Mouse (Mus musculus): ENCODE results near the gene Polg.
A peak's percentile ranks its signal among the peaks of the same experiment; 100 is the strongest.

Polg gene

DNA sequence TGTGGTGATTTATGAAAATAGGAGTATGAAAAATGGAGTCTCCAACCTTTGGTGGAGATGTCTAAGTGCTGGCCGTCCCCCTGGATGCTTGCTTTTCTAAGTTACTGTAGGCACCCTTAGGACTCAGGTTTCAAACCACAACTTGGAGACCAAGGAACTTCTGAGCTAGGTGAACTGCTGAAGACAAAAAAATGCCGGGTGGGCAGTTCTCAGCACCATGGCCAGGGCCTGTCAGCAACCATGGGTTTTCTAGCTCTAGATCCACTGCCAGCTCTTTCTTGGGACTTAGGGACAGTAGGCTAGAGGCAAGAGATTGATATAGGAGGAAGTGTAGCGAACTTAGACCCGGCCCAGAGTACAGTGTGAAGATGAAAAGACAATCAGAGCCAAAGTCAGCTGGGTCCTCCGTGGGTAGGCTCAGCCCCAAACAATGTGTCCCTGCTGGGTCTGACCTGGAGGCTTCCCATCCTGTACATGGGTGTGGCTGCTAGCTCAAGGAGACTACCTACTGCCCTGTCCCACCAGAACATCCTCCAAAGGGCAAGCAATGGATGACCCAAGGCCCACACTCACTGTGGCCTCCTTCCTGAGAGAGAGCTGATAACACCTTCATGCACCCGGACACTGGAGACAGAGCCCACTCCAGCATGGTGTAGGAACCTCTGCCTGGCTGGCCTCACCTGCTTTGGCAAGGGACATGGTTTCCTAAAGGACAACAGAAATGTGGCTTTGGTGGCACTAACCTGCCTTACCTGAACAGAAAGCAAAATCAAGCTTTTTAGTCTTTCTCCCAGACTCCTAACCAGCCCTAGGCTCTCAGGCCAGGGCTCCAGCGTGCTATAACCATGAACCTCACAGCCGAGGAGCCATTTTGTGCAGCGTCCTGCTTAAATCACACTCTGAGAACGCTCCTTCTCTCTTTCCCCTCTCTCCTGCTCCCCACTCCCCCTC lies 36.3 kb upstream of the Polg start:
- DNase-seq (ENCODE audit: low spot score in 2 of 2) = peak in 1 of 2 experiments; percentile 27

DNA sequence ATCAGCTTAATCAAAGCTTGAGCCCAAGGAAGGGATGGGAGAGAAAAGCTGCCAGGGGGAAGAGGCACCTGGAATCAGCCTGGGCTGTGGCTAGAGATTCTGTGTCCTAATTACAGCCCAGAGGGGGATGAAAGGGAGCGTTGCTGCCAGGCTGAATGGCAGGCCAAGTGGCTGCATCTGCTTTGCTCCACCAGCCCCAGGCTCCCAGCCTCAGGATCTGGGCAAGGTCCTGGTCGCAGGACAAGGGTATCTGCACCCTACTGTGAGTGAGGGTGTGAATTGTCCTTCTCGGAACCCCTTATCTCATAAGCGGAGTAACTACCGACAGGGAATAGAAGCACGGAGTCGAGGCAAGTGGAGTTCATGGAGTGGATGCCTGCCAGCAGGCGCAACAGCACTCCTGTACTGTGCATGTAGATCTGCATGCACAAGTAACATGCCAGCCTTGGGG lies 35.4 kb upstream of the Polg start:
- peak in 1 of 2 experiments; percentile 64 for DNase-seq (ENCODE audit: low spot score in 2 of 2)

DNA sequence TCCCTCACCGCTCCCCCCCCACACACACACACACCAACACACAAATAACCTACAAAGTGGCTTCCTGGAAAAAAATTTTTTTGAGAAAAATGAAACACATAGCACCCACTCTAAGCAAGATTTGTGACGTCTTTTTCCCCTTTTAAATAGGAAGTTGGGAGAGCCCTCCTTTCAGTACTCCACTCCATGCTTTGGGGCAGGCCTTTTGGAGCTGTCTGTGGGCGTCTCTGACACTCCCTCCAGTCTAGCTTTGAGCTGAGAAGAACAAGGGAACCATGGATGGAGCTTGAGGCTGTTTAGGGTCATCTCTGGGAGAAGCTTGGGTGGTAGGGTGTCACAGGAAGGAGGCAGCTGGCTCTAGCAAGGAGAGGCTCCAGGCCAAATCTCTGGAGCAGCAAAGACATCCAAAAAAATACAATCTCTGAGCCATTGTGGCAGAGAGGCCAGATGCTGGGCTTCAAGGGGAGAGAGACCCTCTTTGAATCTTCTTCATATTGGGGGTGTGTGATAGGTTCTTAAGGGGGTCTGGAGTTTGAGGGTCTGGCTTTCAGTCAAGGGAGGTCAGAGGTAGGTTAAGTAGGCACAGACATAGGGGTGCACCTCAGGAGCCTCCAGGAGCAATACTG lies 34.6 kb upstream of the Polg start:
- DNase-seq (ENCODE audit: low spot score in 2 of 2) = no peak

DNA sequence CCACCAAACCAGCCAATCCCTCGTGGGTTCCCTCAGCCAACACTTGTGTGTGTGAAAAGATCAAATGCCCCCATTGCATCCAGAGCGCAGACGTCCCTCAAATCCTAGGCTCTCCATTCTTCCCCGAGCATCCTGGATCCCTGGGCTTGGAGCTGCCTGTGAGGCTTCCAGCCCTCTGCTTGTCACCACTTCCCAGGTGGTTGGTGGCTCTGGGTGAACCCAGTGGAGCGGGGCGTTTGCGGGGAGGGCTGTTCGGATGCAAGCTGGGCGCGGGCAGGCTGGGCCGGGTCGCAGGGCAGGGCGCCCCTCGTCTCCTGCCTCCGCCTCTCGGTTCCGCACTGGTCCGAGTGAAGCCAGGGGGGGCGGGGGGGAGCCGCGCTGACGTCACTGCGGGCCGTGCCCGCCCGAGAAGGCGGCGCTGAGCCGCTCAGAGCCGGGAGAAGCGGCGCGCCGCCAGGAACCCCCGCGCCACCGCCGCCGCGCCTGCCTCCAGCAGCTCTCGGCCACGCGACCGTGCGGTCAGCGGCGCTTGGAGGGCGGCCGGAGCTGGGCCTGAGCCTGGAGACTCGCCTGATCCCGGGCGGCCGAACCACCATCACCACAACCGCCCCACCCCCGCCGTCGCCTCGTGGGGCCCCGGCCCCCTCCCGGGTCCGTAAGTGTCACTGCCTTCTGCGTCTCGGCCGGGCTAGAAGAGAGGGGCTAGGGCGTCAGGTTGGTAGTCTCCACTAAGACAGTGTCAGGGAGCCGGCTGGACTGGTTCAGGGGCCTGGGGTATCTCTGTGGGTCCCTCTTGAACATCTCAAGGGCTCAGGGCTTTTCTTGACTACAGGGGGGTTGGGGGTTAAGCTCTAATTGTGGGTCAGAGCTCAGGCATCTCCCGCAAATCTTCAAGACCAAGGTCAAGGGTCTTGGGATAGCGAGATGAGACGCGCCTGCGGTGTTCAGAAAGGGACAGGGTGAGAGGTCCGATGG lies 33.7 kb upstream of the Polg start:
- DNase-seq (ENCODE audit: low spot score in 2 of 2) = peak in 1 of 2 experiments; percentile 80

DNA sequence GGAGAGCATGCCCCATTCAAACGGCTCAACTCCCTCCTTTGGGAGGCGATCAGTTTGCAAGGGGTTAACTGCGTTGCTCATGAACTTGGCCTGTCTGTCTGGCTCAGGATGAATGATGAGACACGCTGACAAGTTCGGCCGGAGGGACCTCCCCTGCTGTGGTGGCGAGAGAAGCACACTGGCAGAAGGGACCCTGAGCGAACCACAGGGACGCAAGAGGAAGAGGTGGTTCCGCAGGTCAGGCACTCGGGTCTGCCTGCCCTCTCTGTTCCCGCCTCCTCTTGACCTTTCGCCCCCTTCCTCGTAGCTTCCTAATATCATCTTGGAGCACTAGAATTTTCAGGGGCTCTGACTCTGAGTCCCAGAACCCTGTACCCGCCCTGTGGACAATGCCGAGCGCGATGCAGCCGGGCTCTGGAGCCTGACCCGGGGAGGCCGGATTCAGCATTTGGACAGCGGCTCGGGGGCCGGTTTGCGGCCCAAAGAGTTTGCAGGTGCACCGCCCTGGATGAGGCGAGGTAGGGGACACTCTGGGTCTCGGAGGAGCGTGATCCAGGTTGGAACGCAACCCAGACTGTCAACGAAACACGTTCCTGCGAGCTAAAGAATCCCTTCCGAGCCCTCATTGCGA lies 32.9 kb upstream of the Polg start:
- DNase-seq (ENCODE audit: low spot score in 2 of 2) = no peak

DNA sequence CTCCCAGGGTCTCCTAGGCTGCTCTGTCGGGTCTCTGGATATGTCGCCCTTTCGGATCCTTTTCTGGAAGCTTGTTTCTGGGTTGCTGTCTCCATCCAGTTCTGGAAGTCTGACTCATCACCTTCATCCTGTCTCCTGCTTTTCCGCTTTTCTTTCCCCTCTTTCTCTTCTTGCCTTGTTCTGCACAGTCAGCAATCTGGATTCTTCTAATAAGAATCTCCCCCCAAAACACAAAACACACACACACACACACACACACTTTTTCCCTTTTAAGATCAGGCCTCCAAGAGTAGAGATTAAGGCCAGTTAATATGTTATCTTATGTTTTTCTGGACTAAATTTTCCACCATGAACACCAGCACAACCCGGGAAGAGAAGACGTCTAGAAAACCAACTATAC lies 32.2 kb upstream of the Polg start:
- DNase-seq (ENCODE audit: low spot score in 2 of 2) = no peak

DNA sequence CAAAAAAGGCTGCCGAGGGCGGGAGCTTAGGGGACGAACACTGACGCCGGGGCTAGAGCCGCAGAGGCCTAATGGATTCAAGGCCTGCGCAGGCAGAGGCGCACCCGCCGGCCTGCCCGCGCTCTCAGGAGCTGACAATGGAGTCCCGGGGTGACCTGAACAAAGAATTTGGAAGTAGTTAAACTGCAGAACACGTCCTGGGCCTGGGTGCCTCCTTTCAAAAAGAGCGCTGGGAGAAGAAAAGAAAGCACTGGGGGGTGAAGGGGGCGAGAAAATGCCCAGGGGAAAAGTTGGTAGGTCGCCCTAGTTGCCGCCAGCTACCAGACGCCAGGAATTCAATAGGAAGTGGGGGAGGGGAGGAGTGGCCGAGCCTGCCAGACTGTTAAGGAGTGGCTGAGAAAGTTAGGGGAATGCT lies 31.5 kb upstream of the Polg start:
- no peak for DNase-seq (ENCODE audit: low spot score in 2 of 2)

DNA sequence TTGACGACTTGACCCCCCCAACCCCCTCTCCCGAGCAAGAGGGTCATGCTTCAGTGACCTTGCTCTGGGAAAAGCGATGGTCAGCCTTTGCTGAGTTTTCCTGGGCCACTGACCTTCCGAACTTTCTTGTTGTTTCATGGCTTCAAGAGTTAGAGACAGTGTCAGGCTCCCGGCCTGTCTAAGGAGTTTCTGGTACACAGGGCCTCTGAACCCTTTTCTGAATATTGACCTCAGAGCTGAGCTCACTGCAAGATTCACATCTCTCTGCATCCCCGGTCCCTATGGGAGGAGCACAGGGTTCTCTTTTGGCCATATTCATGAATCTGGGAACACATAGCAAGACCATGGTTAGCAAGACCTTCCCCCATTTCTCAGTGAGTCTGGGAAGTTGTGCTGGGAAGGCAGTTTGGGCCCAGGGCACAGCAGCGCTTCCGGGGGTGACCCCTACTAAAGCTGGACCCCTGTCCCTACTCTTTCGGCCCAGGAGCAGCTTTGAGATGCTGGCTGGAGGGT lies 30.7 kb upstream of the Polg start:
- DNase-seq (ENCODE audit: low spot score in 2 of 2) = no peak

DNA sequence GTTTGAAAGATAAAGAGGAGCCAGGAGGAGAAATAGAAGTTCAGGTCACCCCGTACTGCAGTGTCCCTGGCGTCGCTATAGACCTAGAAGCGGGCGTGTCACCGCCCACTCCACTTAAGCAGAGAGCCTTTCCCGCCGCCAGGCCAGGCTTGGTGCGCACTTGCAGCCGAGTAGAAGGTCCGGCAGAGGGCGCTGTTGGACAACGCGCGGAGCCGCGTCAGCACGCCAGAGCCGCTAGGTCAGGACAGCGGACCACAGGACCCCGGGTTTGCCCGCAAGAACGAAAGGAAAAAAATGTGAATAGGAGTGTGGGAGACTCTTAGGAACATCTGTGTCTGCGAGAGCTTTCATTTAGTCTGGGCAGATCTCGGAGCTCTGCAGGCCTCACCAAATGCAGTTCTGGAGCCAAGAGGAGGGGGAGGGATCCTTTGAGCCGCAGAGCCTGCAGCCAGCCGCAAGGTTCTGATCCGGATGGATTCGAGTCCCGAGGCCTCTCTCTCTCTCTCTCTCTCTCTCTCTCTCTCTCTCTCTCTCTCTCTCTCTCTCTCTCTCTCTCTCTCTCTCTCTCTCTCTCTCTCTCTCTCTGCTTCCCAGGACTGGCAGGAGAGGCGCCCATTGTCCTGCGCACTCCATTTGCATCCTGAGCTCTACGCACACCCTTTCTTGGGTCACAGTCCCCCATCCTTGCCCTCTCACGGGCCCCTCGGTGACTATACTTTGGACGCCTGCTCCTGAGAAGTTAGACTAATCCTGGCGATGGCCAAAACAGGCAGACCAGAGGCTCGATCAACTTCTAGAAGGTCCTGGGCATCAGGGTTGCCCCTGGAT lies 30.0 kb upstream of the Polg start:
- peak; percentile 92 to 93 for DNase-seq (ENCODE audit: low spot score in 2 of 2)

DNA sequence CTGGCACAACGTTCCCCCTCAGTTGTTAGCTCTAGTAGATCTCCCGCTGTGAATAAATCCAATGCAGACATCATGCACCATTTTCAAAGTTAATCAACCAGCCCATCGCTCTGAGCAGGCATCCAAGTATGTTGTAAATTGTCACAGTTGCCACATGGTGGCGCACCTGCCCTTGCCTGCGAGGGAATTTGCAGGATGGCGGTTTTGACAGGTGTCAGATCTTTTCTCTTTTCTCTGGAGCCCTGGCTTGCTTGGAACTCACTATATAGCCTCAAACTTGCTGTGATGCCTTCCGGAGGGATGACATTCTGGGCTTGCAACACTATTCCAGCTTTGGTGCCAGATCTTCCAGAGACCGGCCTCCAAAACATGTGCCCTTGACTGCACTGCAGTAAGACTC lies 27.8 kb upstream of the Polg start:
- DNase-seq (ENCODE audit: low spot score in 2 of 2) = peak; percentile 63 to 75

DNA sequence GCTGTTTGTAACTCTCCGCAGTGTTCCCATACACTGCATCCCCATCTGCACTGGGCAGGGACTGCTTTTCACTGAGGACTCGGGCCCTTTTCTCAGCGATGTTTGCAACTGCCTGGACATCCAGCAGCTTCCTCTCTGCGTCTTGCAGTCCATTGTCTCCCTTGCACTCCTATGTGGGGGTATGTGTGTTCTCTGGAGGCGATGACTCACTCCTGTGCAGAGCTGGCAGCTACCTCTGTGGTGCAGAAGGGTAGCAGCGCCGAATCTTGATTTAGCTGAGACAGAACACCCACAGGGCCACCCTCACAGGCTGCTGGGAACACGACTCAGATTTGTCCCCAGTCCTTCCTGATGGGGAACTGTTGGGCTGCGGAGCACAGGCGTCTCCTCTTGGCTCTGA lies 20.4 kb upstream of the Polg start:
- peak; percentile 85 to 89 for DNase-seq (ENCODE audit: low spot score in 2 of 2)

DNA sequence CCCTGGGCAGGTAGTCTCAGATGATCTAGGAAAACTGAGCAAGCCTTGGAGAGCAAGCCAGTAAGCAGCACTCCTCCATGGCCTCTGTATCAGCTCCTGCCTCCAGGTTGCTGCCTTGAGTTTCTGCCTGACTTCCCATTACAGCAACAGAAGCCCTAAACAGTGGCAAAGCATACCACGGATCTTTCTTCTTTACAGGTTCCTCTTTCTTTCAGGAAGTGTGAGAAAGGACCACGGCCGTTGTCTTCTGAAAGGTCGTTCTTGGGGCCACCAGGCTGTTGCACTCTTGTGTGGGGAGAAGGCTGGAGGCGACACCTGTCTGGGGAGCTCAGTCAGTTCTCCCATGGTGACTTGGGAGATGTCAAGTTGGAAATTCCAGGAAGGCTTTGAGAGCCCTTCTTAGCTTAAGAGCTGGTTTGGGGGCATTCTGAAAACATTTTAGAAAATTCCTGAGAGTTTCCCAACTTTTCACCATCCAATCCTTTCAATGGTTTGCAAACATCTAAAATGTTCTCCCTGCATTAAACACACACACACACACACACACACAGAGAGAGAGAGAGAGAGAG lies 8.8 kb upstream of the Polg start:
- DNase-seq (ENCODE audit: low spot score in 2 of 2) = no peak

DNA sequence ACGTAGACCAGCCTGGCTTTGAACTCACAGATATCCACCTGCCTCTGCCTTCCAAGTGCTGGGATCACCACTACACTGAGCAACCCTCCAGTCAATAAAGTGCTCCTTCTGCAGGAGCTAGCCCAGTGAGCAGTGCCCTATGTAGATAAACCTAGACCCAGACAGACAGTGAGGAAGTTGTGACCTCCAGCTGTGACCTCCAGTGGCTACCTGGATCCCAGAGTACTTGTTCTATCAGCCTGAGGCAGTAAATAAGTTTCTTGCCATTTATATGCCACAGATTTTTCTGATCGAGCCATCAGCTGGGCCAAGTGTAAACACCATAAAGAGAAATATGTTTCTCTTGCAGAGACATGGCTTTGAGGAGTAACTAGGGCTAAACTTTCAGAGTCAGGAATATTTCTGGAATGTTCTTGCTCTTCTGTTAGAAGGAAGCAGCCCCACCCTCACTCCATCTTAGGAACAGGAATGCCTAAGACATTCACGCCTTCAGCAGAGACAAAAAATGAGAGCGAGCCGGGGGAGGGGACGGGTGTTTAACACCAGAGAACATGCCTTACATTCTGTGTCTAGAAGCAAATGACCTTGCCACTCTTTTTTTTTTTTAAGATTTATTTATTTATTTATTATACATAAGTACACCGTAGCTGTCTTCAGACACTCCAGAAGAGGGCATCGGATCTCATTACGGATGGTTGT lies 7.5 kb upstream of the Polg start:
- no peak for DNase-seq (ENCODE audit: low spot score in 2 of 2)

DNA sequence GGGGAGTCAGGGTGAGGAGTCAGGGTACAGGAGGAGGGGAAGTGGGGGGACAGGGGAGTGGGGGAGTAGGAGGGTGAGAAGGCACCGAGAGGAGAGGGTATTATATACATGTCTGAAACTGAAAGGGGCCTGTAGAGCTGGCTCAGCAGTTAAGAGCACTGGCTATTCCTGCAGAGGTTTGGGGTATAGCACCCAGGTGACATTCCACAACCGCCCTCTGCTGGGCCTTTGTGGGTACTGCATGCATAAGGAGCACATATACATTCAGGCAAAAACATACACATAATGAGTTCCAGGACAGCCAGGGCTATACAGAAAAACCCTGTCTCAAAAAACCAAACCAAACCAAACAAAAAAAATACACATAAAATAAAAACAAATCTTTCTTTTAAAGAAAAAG lies 6.6 kb upstream of the Polg start:
- DNase-seq (ENCODE audit: low spot score in 2 of 2) = no peak

DNA sequence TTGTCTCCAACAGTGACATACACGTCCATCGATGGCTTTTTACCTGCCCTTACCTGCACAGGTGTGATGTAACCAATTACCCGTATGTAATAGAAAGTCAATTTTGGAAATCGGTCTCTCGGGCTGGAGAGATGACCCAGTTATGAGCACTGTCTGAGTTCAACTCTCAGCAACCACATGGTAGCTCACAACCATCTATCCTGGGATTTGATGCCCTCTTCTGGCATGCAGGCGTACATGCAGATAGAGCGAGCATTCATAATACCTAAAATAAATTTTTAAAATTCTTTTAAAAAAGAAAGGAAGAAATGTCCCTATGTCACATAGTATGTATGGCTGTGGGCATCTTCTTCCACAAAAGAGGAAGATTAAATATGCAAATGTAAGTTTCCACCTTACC lies 5.3 kb upstream of the Polg start:
- DNase-seq (ENCODE audit: low spot score in 2 of 2) = no peak

DNA sequence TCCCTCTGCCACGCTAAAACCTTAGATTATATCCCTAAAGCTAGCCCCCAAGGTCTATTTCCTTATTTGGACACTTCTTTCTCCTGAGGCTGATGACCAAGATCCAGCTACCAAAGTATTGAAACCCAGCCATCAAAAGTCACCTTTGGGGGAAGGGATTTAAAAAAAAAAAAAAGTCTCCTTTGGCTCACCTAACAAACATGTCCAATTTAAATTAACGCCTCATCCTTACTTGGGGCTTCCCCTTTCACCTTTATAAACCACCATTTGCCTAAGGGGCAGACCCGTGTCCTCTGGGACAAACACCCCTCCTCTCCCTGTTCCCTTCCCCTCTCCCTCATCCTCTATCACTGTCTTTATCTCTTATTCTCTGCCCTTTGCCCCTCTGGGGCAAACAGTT lies 4.6 kb upstream of the Polg start:
- DNase-seq (ENCODE audit: low spot score in 2 of 2) = no peak

DNA sequence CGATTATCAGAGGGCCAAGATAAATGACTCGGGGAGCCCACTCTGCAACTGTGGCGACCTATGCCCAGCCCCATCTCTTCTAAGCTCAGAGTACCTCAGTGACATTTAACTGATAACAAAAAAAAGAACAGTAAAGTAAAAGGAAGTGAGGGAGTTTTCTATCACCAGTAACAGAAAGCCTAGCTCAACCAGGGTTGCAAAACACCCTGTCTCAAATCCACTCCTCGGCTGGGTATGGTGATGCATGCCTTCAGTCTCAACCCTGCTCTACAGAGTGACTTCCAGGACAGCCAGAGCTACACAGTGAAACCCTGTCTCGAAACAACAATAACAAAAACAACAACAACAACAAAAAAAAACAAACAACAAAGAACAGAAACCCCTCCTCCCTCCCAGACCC lies 3.6 kb upstream of the Polg start:
- DNase-seq (ENCODE audit: low spot score in 2 of 2) = no peak

DNA sequence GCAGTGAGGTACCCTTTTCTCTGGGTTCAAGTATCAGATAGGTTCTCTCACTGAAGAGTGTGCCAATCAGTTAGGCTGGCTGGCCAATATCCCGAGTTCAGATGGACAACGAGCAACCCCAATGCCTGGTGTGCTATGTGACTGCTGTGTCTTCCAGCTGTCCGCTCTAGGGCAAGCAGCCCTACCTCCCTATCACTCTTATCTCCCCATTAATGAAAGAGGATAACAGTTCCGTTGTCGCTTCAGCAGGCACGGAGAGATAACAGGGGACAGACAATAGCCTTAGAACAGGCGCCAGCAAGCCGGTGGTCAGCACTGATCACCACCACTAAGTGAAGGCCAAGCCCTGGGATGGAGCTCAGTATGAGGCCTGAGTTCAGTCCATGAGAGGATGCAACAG lies 2.8 kb upstream of the Polg start:
- no peak for DNase-seq (ENCODE audit: low spot score in 2 of 2)

DNA sequence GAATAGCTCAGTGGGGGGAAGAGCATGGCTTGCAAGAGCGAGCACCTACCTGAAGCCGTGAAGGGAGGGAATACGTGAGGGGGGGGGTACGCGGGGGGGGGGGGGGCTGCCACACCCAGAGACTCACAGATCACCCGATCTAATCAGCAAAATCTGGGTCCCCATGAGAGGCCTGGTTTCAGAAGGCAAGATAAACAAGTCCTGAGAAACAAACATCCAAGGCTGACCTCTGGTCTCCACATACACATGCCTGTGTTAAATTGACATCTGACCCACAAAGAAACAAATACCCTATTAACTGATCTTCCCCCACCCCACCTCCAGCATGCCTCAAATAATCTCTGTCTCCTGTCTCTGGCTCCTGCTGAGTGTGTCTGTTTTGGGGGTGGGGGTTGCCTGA lies 1.8 kb upstream of the Polg start:
- DNase-seq (ENCODE audit: low spot score in 2 of 2) = no peak

Data from frontal cortex, postnatal 36 days (tissue).